In the genomic region with DNA sequence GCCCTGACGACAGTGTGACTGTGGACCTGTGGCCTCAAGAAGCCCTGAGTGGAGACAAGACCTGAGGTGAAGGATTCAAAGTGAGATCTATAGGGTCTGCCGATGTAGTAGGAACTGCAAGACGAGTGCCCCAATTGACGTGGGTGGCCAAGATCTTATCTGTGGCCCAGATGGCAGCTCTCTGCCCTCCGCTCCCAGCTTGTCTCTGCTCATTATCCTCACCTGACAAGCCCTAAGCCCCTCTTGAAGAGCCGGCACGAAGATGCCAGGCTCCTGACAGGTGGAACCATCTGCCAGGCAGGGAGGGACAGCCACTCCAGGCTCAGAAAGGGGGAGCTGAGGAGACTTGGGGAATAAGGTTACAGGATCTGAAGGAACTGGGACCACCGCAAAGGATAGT, we compare ENCODE assay signal across 9 mouse cellular contexts. TPM values are rescaled to one million over a fixed set of nuclear protein-coding genes. Genes with fewer than 3 reads are reported as not detected.
DNase-seq lines count a peak whose midpoint lies in the region; ATAC-seq and TF ChIP-seq lines count a peak whose summit lies in the region.
"Had no signal": no experiment of that assay in that cellular context is flagged by ENCODE, and none has a peak within 500 bp of the region (broad histone marks: within the 10 kb centered on the region; RNA-seq: fewer than 3 reads in every experiment).

No protein-coding gene starts in this region.

- peak overlapping the region; percentile 84 for H3K4me2 ChIP-seq in heart, embryonic 14.5 days (ENCODE audit: low read length)
- H3K4me2 ChIP-seq in forebrain, embryonic 15.5 days (replicated peaks) = no peak overlapping the region
- peak overlapping the region; percentile 63 for H3K4me2 ChIP-seq in midbrain, embryonic 12.5 days (replicated peaks)

- H3K9ac ChIP-seq in heart, embryonic 14.5 days (ENCODE audit: low read length) = no peak overlapping the region
- peak overlapping the region; percentile 58 for H3K9ac ChIP-seq in MEL (ENCODE audit: control insufficient read depth, low read depth, low read length, poor library complexity, severe bottlenecking)
- H3K9ac ChIP-seq in forebrain, embryonic 15.5 days (replicated peaks) = no peak overlapping the region
- H3K9ac ChIP-seq in midbrain, embryonic 12.5 days (replicated peaks) = peak overlapping the region; percentile 38; the same call in 1 of the 2 replicates

- TF ChIP-seq CTCF in MEL (IDR thresholded peaks at IDR 0.05 in 2 of 3, conservative IDR thresholded peaks at IDR 0.05 in 1 of 3; ENCODE audit: control insufficient read depth in 1 of 3, insufficient read depth in 1 of 3, low read depth in 2 of 3, low read length in 3 of 3, poor library complexity in 1 of 3, severe bottlenecking in 1 of 3) = no peak

- H3K4me3 ChIP-seq in heart, embryonic 14.5 days (ENCODE audit: control insufficient read depth in 1 of 2, insufficient read depth in 1 of 2, low read depth in 1 of 2, low read length in 2 of 2) = no peak overlapping the region
- peak overlapping the region; percentile 58 to 59 for H3K4me3 ChIP-seq in MEL (ENCODE audit: control insufficient read depth in 1 of 2, insufficient read depth in 1 of 2, low read depth in 2 of 2, low read length in 2 of 2)
- H3K4me3 ChIP-seq in forebrain, embryonic 15.5 days = no peak overlapping the region
- H3K4me3 ChIP-seq in midbrain, embryonic 12.5 days = no peak overlapping the region; the same call in 1 of the 2 replicates

- no peak for TF ChIP-seq POLR2A in MEL (IDR thresholded peaks at IDR 0.05; ENCODE audit: control insufficient read depth in 1 of 2, insufficient read depth in 1 of 2, low read depth in 1 of 2, low read length in 2 of 2, poor library complexity in 1 of 2)

- TF ChIP-seq RAD21 in MEL (IDR thresholded peaks at IDR 0.05; ENCODE audit: low read depth, low read length) = no peak

- H3K27me3 ChIP-seq in heart, embryonic 14.5 days (ENCODE audit: control insufficient read depth, insufficient read depth, low read length) = peaks cover 74% of the 10 kb centered on the region
- no peaks in the 10 kb centered on the region; a peak in 2 of 4 replicates for H3K27me3 ChIP-seq in MEL (ENCODE audit: control insufficient read depth in 1 of 2, insufficient read depth in 2 of 2, low read length in 2 of 2)
- H3K27me3 ChIP-seq in forebrain, embryonic 15.5 days = peaks cover 37% of the 10 kb centered on the region
- H3K27me3 ChIP-seq in midbrain, embryonic 12.5 days = peaks cover 62% of the 10 kb centered on the region

- no peaks in the 10 kb centered on the region for H3K36me3 ChIP-seq in heart, embryonic 14.5 days (ENCODE audit: control insufficient read depth, insufficient read depth, low read length)
- no peaks in the 10 kb centered on the region for H3K36me3 ChIP-seq in MEL (ENCODE audit: control insufficient read depth in 1 of 2, insufficient read depth in 2 of 2, low read length in 2 of 2)
- peaks cover 20% of the 10 kb centered on the region for H3K36me3 ChIP-seq in forebrain, embryonic 15.5 days
- peaks cover 9% of the 10 kb centered on the region for H3K36me3 ChIP-seq in midbrain, embryonic 12.5 days

- 12% methylated on average over 8 of the region's 8 CpGs for WGBS in heart, embryonic 14.5 days
- WGBS in forebrain, embryonic 15.5 days = 33% methylated on average over 8 of the region's 8 CpGs
- WGBS in midbrain, embryonic 12.5 days = 23% methylated on average over 8 of the region's 8 CpGs

- H3K4me1 ChIP-seq in heart, embryonic 14.5 days (ENCODE audit: control insufficient read depth in 2 of 2, insufficient read depth in 2 of 2, low read length in 2 of 2) = peaks cover 2 to 30% of the 10 kb centered on the region in 2 experiments; a peak in 3 of 4 replicates
- peaks cover 4 to 11% of the 10 kb centered on the region in 2 experiments for H3K4me1 ChIP-seq in MEL (ENCODE audit: control insufficient read depth in 1 of 2, insufficient read depth in 2 of 2, low read length in 2 of 2)
- H3K4me1 ChIP-seq in forebrain, embryonic 15.5 days = peaks cover 43% of the 10 kb centered on the region
- peaks cover 47% of the 10 kb centered on the region for H3K4me1 ChIP-seq in midbrain, embryonic 12.5 days

- H3K27ac ChIP-seq in heart, embryonic 14.5 days (replicated peaks in 1 of 2; ENCODE audit: control insufficient read depth in 1 of 2, insufficient read depth in 1 of 2, low read depth in 2 of 2, low read length in 2 of 2) = no peak overlapping the region
- H3K27ac ChIP-seq in MEL (ENCODE audit: control insufficient read depth, low read depth, low read length) = peak overlapping the region; percentile 8
- H3K27ac ChIP-seq in forebrain, embryonic 15.5 days (replicated peaks) = no peak overlapping the region
- no peak overlapping the region for H3K27ac ChIP-seq in midbrain, embryonic 12.5 days (replicated peaks)

- DNase-seq in heart, adult 18-20 months = no peak
- no peak for DNase-seq in MEL (ENCODE audit: low read depth, low spot score)
- no peak for DNase-seq in right cerebral cortex, postnatal 4 days
- DNase-seq in right cerebral cortex, postnatal 25 days = no peak
- no peak for DNase-seq in right cerebral cortex, postnatal 10 days (ENCODE audit: low spot score in 2 of 2)

- TF ChIP-seq EP300 in MEL (IDR thresholded peaks at IDR 0.05; ENCODE audit: low read depth in 1 of 2, low read length in 2 of 2) = no peak

- H3K9me3 ChIP-seq in heart, embryonic 14.5 days (ENCODE audit: control insufficient read depth, low read length) = no peaks in the 10 kb centered on the region
- H3K9me3 ChIP-seq in MEL (replicated peaks; ENCODE audit: insufficient read depth, low read length) = no peaks in the 10 kb centered on the region
- no peaks in the 10 kb centered on the region for H3K9me3 ChIP-seq in forebrain, embryonic 15.5 days
- no peaks in the 10 kb centered on the region for H3K9me3 ChIP-seq in midbrain, embryonic 12.5 days

- no peaks in the 10 kb centered on the region for H3K79me2 ChIP-seq in MEL (ENCODE audit: control insufficient read depth, insufficient read depth, low read length, poor library complexity)

- no peak for ATAC-seq in heart, embryonic 14.5 days (ENCODE audit: insufficient number of reproducible peaks, insufficient read depth, low FRiP score, low read depth)
- 0 out of 2 replicates have a peak, but pooled peaks have one; percentile 1 for ATAC-seq in forebrain, embryonic 15.5 days (replicated peaks)
- ATAC-seq in midbrain, embryonic 12.5 days (ENCODE audit: low FRiP score, low read depth) = no peak

TF ChIP-seq in MEL, 35 proteins besides CTCF, POLR2A, EP300 and RAD21:
- no peak for TF ChIP-seq KAT2A (conservative IDR thresholded peaks at IDR 0.05; ENCODE audit: low read depth, low read length)
- TF ChIP-seq ZNF384 (IDR thresholded peaks at IDR 0.05; ENCODE audit: low read depth, low read length) = no peak
- no peak for TF ChIP-seq MAZ (IDR thresholded peaks at IDR 0.05; ENCODE audit: low read depth, low read length)
- TF ChIP-seq MAFK (IDR thresholded peaks at IDR 0.05; ENCODE audit: borderline replicate concordance, low read depth, low read length) = no peak
- TF ChIP-seq TBP (IDR thresholded peaks at IDR 0.05; ENCODE audit: low read depth, low read length) = 0 out of 2 replicates have a peak, but pooled peaks have one; percentile 0
- TF ChIP-seq E2F4 (IDR thresholded peaks at IDR 0.05; ENCODE audit: borderline replicate concordance, low read depth, low read length) = no peak
- TF ChIP-seq GATA1 (IDR thresholded peaks at IDR 0.05; ENCODE audit: low read depth, low read length) = peak; percentile 23
- TF ChIP-seq MYB (IDR thresholded peaks at IDR 0.05; ENCODE audit: low read depth, low read length) = no peak
- no peak for TF ChIP-seq MEF2A (IDR thresholded peaks at IDR 0.05; ENCODE audit: extremely low read depth, insufficient replicate concordance, low read depth, low read length, poor library complexity, severe bottlenecking)
- no peak for TF ChIP-seq SMC3 (IDR thresholded peaks at IDR 0.05; ENCODE audit: low read depth, low read length)
- no peak for TF ChIP-seq POLR2AphosphoS2 (IDR thresholded peaks at IDR 0.05; ENCODE audit: low read length)
- no peak for TF ChIP-seq POLR2AphosphoS5 (IDR thresholded peaks at IDR 0.05; ENCODE audit: borderline replicate concordance, low read depth, low read length)
- TF ChIP-seq ELF1 (IDR thresholded peaks at IDR 0.05; ENCODE audit: low read depth, low read length) = no peak
- no peak for TF ChIP-seq CHD1 (IDR thresholded peaks at IDR 0.05; ENCODE audit: low read depth, low read length)
- no peak for TF ChIP-seq USF1 (IDR thresholded peaks at IDR 0.05; ENCODE audit: low read depth, low read length)
- no peak for TF ChIP-seq UBTF (IDR thresholded peaks at IDR 0.05; ENCODE audit: borderline replicate concordance, insufficient read depth, low read depth, low read length)
- TF ChIP-seq MYC (IDR thresholded peaks at IDR 0.05; ENCODE audit: low read depth, low read length) = no peak
- TF ChIP-seq MXI1 (IDR thresholded peaks at IDR 0.05; ENCODE audit: low read depth, low read length) = no peak
- no peak for TF ChIP-seq NRF1 (IDR thresholded peaks at IDR 0.05; ENCODE audit: insufficient read depth, low read depth, low read length, poor library complexity, severe bottlenecking)
- no peak for TF ChIP-seq JUND (IDR thresholded peaks at IDR 0.05; ENCODE audit: low read depth, low read length)
- peak; percentile 16; the same call in 1 of the 2 replicates for TF ChIP-seq SIN3A (IDR thresholded peaks at IDR 0.05; ENCODE audit: low read length)
- TF ChIP-seq MAX (IDR thresholded peaks at IDR 0.05; ENCODE audit: low read length) = peak; percentile 32; the same call in 1 of the 2 replicates

RNA-seq across cellular contexts. Expression of a gene that starts 32.2 kb away (rescaled TPM):
- polyA plus RNA-seq in heart, embryonic 14.5 days (2014; fragmentation: Nextera tagmentation; extraction: Ambion mirVana) = 0.19 TPM in 1 of 2 replicates, not detected in the other
- total RNA-seq in heart, adult 18-20 months (2021) = not detected
- total RNA-seq in MEL (2012; rRNA removed) = not detected in 2 replicates
- polyA plus RNA-seq in MEL (2012; ENCODE audit: insufficient read depth in 1 of 2, insufficient read length in 2 of 2, low read depth in 1 of 2, low replicate concordance in 2 of 2, missing spikeins in 1 of 2) = under 1 TPM in 1 of 2 experiments, not detected in 1; 0.15 TPM
- polyA plus RNA-seq in forebrain, embryonic 15.5 days (2015; fragmentation: Nextera tagmentation; extraction: Ambion mirVana) = 1.0 and 1.1 TPM in 2 replicates
- polyA plus RNA-seq in midbrain, embryonic 12.5 days (2016; fragmentation: Nextera tagmentation; extraction: Ambion mirVana) = 0.77 and 0.84 TPM in 2 replicates
- polyA plus RNA-seq: small intestine, adult 2 months had no signal

RNA-seq across cellular contexts. Expression of a gene that starts 43.6 kb away (rescaled TPM):
- polyA plus RNA-seq in heart, embryonic 14.5 days (2014; fragmentation: Nextera tagmentation; extraction: Ambion mirVana) = 0.22 TPM in 1 of 2 replicates, not detected in the other
- under 1 TPM; 0.18 to 0.25 TPM for total RNA-seq in heart, adult 18-20 months (2021)
- total RNA-seq in MEL (2012; rRNA removed) = 0.03 and 0.04 TPM in 2 replicates
- under 1 TPM in 1 of 2 experiments, not detected in 1; 0.10 TPM for polyA plus RNA-seq in MEL (2012; ENCODE audit: insufficient read depth in 1 of 2, insufficient read length in 2 of 2, low read depth in 1 of 2, low replicate concordance in 2 of 2, missing spikeins in 1 of 2)
- polyA plus RNA-seq in forebrain, embryonic 15.5 days (2015; fragmentation: Nextera tagmentation; extraction: Ambion mirVana) = 10.8 and 11.6 TPM in 2 replicates
- polyA plus RNA-seq in midbrain, embryonic 12.5 days (2016; fragmentation: Nextera tagmentation; extraction: Ambion mirVana) = 6.5 and 7.3 TPM in 2 replicates

Comparison
In these comparisons a context has a peak if more than half of its experiments do, and no peak if none do; other contexts are left out.
1. H3K4me3 ChIP-seq: peak in MEL (2 of 2); none in heart, embryonic 14.5 days (0 of 2), forebrain, embryonic 15.5 days (single experiment) and midbrain, embryonic 12.5 days (single experiment).
2. H3K9ac ChIP-seq: peak in MEL (single experiment) and midbrain, embryonic 12.5 days (single experiment); none in heart, embryonic 14.5 days (single experiment) and forebrain, embryonic 15.5 days (single experiment).